Mouse (Mus musculus): ENCODE data around the gene 1700015F17Rik.
A peak's percentile ranks its signal among the peaks of the same experiment; 100 is the strongest.

1700015F17Rik gene

GRCm38 (mm10) chr5:5479043-5479442, at the start of gene 1700015F17Rik:
1700015F17Rik (minus strand) TSS chr5:5479143.
- no peak for DNase-seq (ENCODE audit: low spot score)

- DNase-seq (ENCODE audit: low spot score) = no peak
Measured at GRCm38 (mm10) chr5:5515411-5515810, 36.5 kb upstream of the 1700015F17Rik start.

DNA sequence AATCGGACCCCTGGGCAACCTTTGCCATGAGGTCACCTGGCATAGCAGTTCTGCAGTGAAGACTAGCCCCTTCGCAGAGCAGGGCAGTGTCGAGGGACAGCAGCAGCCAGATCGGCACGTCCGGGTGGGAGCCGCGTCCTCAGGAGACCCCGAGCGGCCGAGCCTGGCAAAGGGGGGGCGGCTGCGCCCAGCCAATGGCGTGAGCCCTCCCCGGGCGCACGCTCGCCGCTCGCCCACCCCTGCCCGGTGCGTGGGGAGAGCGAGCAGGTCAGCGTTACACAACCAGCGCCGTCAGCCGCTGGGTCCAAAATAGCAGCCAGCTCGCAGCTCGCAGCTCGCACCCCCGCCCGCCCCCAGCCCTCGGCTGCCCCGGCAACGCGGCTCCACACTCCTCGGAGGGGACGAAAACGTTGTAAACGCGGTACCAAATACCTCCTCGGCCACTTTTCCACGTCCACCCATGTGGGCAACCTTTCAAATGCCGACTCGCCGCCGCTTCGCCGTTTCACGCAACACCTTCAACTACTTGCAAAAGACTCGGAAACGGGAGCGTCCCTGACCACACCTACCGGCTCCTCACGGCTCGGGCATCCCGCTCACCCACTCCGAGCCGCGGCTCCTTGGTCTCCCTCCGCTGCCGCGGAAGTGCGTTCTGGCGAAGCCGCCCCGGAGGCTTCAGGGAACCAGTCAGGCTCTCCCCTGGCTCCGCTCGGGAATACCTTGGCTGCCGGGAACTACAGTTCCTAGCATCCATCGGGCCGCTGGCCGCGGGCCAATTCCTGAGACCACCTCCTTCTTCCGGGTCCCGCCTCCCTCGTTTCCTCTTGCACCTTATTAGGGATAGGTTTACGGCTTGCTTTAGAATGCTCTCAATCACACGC, 35.5 kb upstream of the 1700015F17Rik start, which contains the start of gene Cldn12:
Gene Cldn12 (minus strand): TSS at position 763 of the 881 bp plus-strand sequence.
- peak; percentile 93 for DNase-seq (ENCODE audit: low spot score)

- DNase-seq (ENCODE audit: low spot score) = no peak
Measured at GRCm38 (mm10) chr5:5511401-5511800, 32.5 kb upstream of the 1700015F17Rik start.

- DNase-seq (ENCODE audit: low spot score) = no peak
Measured at GRCm38 (mm10) chr5:5510989-5511388, 32.0 kb upstream of the 1700015F17Rik start.

- DNase-seq (ENCODE audit: low spot score) = no peak
Measured at GRCm38 (mm10) chr5:5510304-5510887, 31.5 kb upstream of the 1700015F17Rik start.

DNA sequence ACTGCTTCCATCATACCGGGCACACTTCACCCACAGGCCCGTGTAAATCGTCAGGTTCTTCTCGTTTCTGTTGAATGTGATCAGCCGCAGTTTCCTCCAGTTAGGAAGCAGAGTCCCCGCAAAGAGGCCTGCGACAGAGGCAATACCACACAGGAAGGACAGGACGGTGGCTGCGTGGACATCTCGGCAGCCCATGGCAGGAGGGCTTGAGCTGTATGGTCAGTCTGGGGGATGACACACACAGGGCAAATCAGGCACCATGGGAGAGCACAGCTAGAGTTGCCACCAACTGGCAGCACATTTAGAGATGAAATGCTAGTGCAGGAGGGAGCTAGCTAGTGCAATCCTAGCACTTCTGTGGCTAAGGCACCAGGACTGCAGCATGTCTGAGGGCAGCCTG, 29.3 kb upstream of the 1700015F17Rik start:
- no peak for DNase-seq (ENCODE audit: low spot score)

DNA sequence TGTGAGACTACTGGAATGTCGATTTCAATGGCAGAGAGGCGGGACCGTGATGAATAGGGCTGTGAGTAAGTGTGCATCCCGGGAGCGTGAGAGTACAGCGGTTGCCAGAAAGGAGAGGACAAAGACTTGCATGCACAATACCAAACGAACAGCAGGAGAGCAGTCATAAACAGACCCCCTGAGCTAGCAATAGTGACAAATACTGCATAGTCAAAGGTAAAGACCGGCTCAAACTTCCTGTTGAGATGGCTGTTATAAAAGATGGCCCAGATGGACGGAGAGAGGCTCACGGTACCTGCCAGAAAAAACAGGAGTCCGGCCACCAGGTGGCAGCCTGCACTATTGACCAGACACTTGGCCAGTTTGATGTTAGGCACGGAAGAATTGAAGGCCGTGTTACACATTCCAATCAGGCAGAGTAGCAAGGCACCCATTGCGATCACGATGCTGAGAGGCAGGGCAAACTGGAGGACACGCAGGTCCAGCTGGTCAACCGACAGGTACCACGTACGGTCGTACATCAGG, 28.8 kb upstream of the 1700015F17Rik start:
- DNase-seq (ENCODE audit: low spot score) = peak; percentile 19

DNA sequence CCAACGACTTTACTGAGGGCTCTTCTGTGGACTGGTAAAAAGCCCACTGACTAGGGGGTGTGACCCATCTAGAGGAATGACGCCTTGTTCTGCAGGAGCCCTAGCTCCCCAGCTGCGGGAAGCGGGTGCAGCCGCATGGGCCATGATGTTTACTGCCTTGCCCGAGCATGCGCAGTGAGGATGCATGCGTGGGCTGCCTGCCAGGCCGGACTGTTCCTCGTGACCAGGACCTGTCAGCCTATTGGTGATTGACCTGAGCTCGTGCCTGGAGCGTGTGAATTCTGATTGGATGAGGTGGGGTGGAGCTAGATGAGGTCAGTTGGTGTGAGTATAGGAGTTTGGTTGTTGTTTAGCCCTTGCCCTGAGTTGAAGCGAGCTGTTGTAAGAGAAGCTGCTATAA, 25.5 kb upstream of the 1700015F17Rik start:
- no peak for DNase-seq (ENCODE audit: low spot score)

DNA sequence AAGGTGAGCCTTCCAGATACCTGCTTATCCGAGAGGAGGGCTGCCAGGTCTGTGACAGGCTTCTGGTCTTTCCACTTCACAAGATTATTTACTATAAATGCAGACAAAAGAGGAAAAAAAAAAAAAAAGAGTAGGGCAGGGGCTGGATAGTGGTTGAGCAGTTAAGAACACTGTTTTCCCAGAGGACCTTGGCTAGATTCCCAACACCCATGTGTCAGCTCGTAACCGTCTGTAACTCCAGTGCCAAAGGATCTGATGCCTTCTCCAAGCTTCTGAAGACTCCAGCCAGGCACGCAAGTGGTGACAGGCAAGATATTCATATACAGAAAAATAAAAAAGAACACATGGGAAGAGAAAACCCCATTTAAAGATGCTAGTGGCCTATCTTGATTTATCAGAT, 24.4 kb upstream of the 1700015F17Rik start:
- no peak for DNase-seq (ENCODE audit: low spot score)

DNA sequence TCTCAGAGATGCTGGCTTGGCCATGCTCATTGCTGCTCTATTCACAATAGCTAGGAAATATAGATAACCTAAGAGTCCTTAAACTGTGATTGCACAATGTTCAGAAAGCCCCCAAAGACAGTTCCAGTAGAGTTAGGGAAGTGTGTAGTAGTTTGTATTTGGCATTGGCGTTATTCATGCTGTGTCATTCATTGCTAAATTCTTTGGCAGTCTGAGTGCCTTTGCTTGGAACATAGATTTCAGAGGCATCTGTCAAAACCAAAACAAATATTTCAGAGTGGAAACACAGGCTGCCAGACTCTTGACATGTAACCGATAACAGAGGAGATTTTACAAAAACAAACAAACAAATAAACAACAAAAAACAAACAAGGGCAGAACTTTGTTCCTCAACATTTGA, 22.6 kb upstream of the 1700015F17Rik start:
- DNase-seq (ENCODE audit: low spot score) = no peak

GRCm38 (mm10) chr5:5496393-5496792, 17.4 kb upstream of the 1700015F17Rik start:
- no peak for DNase-seq (ENCODE audit: low spot score)

- no peak for DNase-seq (ENCODE audit: low spot score)
Measured at GRCm38 (mm10) chr5:5495042-5495441, 16.1 kb upstream of the 1700015F17Rik start.

- DNase-seq (ENCODE audit: low spot score) = no peak
Measured at GRCm38 (mm10) chr5:5494269-5495005, 15.5 kb upstream of the 1700015F17Rik start.

GRCm38 (mm10) chr5:5492163-5492562, 13.2 kb upstream of the 1700015F17Rik start:
- no peak for DNase-seq (ENCODE audit: low spot score)

DNA sequence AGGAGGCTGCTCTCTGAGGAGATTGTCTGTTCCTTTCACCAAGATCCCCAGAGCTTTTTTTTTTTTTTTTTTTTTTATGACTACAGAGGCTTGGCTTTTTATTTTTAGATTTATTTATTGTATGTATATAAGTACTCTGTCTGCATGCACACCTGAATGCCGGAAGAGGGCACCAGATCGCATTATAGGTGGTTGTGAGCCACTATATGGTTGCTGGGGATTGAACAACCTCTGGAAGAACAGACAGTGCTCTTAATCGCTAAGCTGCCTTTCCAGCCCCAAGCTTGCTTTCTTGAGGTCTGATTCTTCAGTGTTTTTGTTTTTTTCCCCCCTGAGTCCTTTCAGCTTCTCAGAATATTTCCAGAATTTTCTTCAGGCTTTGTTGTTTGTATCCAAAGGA, 7.1 kb upstream of the 1700015F17Rik start:
- no peak for DNase-seq (ENCODE audit: low spot score)

GRCm38 (mm10) chr5:5483254-5483858, 4.4 kb upstream of the 1700015F17Rik start:
- DNase-seq (ENCODE audit: low spot score) = no peak

DNA sequence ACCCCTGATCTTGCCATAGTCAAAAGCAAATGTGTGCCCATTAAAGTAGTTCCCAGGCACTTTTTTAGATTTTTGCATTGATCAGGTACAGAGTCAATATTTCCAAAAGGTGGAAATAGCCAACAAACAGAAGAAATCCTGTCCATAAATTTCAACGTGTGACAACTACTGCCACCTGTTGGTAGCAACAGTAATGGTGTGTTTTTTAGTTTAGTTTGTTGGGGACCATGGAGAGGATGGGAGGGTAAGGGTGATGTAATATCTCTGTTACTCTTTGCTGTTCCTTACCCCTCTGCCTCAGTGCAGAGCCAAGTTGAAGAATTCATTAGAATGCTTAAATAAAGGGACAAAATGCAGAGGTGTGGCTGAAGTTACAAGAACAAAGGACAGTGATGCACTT, 2.7 kb upstream of the 1700015F17Rik start:
- DNase-seq (ENCODE audit: low spot score) = no peak

- DNase-seq (ENCODE audit: low spot score) = no peak
Measured at GRCm38 (mm10) chr5:5476133-5476532, 2.8 kb downstream of the 1700015F17Rik start.

DNA sequence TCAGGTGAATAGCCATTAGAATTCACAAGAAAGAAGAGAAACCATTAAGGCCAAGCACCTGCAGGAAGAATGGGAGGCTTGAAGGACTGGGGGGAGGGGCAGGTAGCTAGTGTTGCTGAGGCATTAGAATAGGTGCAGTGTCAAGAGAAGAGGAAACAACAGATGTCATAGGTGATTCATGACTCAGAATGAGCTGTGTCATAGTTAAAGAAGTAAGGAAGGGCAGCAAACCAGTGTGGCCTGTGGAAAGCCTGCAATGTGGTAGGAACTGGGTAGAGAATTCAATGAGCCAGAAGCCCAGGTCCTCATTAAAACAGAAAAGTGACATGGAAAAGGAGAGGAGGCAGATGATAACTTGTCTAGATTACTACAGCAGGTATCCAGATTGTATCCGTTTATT, 13.7 kb downstream of the 1700015F17Rik start:
- DNase-seq (ENCODE audit: low spot score) = no peak

DNA sequence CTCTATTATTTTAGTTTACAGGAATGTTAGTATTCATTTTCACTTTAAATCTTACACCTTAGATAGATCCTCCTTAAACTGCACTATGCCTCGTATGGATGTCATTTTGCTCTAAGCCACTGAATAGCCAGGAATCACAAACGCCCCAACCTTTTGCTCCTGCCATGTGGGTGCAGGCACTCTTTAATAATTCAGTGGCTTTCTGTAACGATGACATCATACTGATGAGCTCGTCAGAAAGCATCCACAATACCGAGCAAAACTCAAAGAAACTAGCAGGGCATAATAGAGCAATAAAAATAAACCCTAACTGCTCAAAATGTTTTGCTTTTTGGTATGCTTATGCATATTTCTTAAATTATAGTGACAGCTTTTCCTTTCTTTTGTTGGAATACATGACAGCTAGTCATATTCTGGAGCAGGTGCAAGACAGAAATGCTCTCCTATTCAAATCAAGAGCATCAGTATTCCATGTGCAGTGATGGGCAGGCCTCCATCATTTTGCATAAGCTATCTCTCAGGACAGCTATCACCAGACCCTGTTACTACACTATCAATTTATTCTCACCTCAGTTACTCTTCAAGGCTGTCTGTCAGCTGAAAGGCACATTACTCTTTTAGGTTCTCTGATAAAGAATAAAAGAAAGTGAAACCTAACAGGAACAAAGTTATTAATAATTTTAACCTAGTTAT, 47.1 kb downstream of the 1700015F17Rik start:
- no peak for DNase-seq (ENCODE audit: low spot score)

Data from urinary bladder, postnatal 10 days (tissue).